Mouse (Mus musculus): ENCODE measurements around the gene Cdk5r2.

- TF ChIP-seq CTCF (IDR thresholded peaks at IDR 0.05; ENCODE audit: low read depth, low read length) (no peak), EP300 (IDR thresholded peaks at IDR 0.05; ENCODE audit: insufficient read depth, low read depth, low read length) (no peak)
Measured at GRCm38 (mm10) chr1:74898656-74899431, 44.1 kb downstream of the Cdk5r2 start.
